Mouse (Mus musculus) lung, embryonic 14.5 days (tissue): ENCODE results near the gene Pip4k2a. TPM values are rescaled to one million over a fixed set of nuclear protein-coding genes. Genes with fewer than 3 reads are reported as not detected.

Source experiments
- ATAC-seq: fragments of 200-750 bp; cut with Nextera tagmentation; 2 replicates; pipeline ENCODE4 v1.8.0; 2017; ENCODE audit warnings: mild to moderate bottlenecking, moderate TSS enrichment, moderate library complexity; ENCODE audit not compliant: insufficient read depth
- DNase-seq: peaks from one replicate; pipeline ENCODE4 v3.0.0-alpha.2; 2015
- H3K27ac ChIP-seq: fragments of 300-500 bp; sonication (generic); 2 replicates; pipeline ENCODE4 v1.5.1; 2014; ENCODE audit warnings: low read depth, mild to moderate bottlenecking, moderate library complexity
- H3K27me3 ChIP-seq: fragments of 300-500 bp; sonication (generic); 2 replicates; pipeline ENCODE4 v1.6.1; 2014; ENCODE audit warnings: low read length, control low read depth; ENCODE audit not compliant: insufficient read depth
- H3K36me3 ChIP-seq: fragments of 300-500 bp; sonication (generic); 2 replicates; pipeline ENCODE4 v1.6.1; 2014; ENCODE audit warnings: control low read depth; ENCODE audit not compliant: insufficient read depth
- H3K4me1 ChIP-seq: fragments of 300-500 bp; sonication (generic); 2 replicates; pipeline ENCODE4 v1.6.1; 2014; ENCODE audit warnings: antibody characterized with exemption, control low read depth; ENCODE audit not compliant: insufficient read depth
- H3K4me2 ChIP-seq: fragments of 300-500 bp; sonication (generic); 2 replicates; pipeline ENCODE4 v1.6.1; 2014; ENCODE audit warnings: mild to moderate bottlenecking
- H3K4me3 ChIP-seq: fragments of 300-500 bp; sonication (generic); 2 replicates; pipeline ENCODE4 v1.5.1; 2014; ENCODE audit warnings: low read depth, low read length
- H3K9ac ChIP-seq: fragments of 300-500 bp; sonication (generic); 2 replicates; pipeline ENCODE4 v1.6.1; 2014
- H3K9me3 ChIP-seq: fragments of 300-500 bp; sonication (generic); 2 replicates; pipeline ENCODE4 v1.6.1; 2016; ENCODE audit warnings: low read depth, low read length, control low read depth
- CTCF ChIP-seq: IDR thresholded peaks from 2 replicates; pipeline ENCODE4 v1.5.1; 2016; ENCODE audit warnings: antibody characterized with exemption, low read depth
- WGBS: fragments of 180-500 bp; shearing (Covaris S2); extraction: QIAGEN DNeasy Blood & Tissue Kit; methylation state at CpG from one replicate; pipeline ENCODE4 v1.1.7; 2014; 5-methylcytosine and 5-hydroxymethylcytosine counted together
- polyA plus RNA-seq: library from polyadenylated mRNA; unstranded; fragments of >200 nt; fragmentation: Nextera tagmentation; extraction: Ambion mirVana; gene quantifications from 2 replicates; pipeline ENCODE4 v1.2.1, GENCODE M21; 2014

The Pip4k2a gene
- polyA plus RNA-seq, 1 experiment from 2014 or later, result 10.2 TPM

GRCm38 (mm10) chr2:18938232-18938631 lies 59.7 kb downstream of the Pip4k2a start:
- peak; percentile 32; the same call in 1 of the 2 replicates for ATAC-seq
- WGBS, result 16% methylated on average over 1 of the region's 1 CpGs
- H3K9me3 ChIP-seq, result no peaks in the 10 kb centered on the region
- H3K27ac ChIP-seq, result peak overlapping the region; percentile 37; the same call in 1 of the 2 replicates
- no peak for TF ChIP-seq CTCF
- no peak overlapping the region for H3K4me3 ChIP-seq
- no peaks in the 10 kb centered on the region for H3K36me3 ChIP-seq
- no peak overlapping the region for H3K4me2 ChIP-seq
- peaks cover 8% of the 10 kb centered on the region for H3K4me1 ChIP-seq
- no peak overlapping the region for H3K9ac ChIP-seq
- DNase-seq, result no peak
- H3K27me3 ChIP-seq, result no peaks in the 10 kb centered on the region

DNA sequence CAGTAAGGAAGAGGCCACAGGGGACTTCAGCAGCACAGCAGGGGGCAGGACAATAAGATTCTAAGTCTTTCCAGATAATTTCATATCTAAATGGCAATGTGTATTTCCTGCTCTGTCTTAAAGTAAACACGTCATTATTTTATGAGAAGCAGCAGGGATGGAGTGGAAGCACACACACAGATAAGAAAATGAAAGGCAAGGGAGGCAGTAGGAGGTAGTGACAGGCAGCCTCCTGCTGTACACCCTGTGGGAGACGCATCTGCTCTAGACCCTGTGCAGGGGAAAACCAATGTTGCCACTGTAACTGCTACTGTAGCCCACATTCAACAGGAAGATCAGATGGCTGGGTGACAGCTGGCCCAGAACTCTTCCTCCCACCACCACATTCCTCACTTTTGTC lies 60.3 kb downstream of the Pip4k2a start:
- peak; percentile 75 for ATAC-seq
- H3K4me1 ChIP-seq, result peaks cover 7% of the 10 kb centered on the region

DNA sequence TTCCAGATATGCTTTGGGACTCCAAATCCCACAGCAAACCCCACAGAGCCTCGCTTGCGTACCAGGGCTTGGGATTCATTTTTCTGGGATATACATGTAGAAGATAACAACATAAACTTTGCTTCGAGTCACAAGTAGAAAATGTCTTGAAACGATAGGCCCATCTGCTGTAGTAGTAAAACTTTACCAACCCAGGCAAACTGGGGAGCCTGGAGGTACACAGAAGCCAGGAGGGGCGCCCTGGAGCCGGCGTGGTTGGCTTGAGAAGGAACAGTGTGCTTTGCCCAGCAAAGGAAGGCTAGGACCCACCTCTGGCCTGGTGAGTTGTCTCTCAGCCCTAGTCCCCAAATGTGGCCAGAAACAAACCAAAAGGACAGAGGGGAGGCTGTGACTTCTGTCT lies 61.5 kb downstream of the Pip4k2a start:
- Histone ChIP-seq H3K4me2 (no peak overlapping the region), H3K4me3 (no peak overlapping the region), H3K9me3 (no peaks in the 10 kb centered on the region), H3K9ac (no peak overlapping the region), H3K4me1 (peaks cover 7% of the 10 kb centered on the region), H3K27me3 (no peaks in the 10 kb centered on the region), H3K36me3 (no peaks in the 10 kb centered on the region), H3K27ac (no peak overlapping the region)
- ATAC-seq (no peak), DNase-seq (no peak)
- WGBS, result 88% methylated on average over 7 of the region's 7 CpGs
- TF ChIP-seq CTCF, result no peak

More for the DNA sequence above, 60.3 kb downstream of the Pip4k2a start:
- H3K9ac ChIP-seq, result no peak overlapping the region
- H3K9me3 ChIP-seq, result no peaks in the 10 kb centered on the region
- DNase-seq, result no peak
- no peak overlapping the region for H3K4me2 ChIP-seq
- no peaks in the 10 kb centered on the region for H3K27me3 ChIP-seq
- H3K27ac ChIP-seq, result peak overlapping the region; percentile 37; the same call in 1 of the 2 replicates
- TF ChIP-seq CTCF, result no peak
- H3K4me3 ChIP-seq, result no peak overlapping the region
- 38% methylated on average over 2 of the region's 2 CpGs for WGBS
- H3K36me3 ChIP-seq, result no peaks in the 10 kb centered on the region

DNA sequence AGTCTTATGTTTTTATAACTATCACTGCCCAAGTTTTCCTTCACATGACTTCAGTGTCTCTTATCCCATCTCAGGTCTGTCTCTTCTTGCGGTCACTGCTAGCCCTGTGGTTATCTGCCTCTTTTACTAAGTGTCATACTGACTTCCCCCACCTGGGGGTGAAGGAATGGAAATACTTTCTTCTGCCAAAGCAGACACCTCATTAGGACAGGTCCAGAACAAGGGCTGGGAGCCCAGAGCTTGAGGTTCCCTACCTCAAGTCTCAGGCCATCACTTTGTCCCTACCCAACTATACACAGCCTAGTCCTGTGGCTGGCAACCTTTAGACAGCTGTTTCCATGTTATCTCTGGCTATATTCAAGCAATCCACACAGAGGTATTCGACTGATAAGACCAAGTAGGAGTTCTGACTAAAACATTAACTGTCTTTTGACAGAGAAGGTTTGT lies 62.3 kb downstream of the Pip4k2a start:
- no peaks in the 10 kb centered on the region for H3K9me3 ChIP-seq
- no peak overlapping the region for H3K4me2 ChIP-seq
- H3K4me1 ChIP-seq, result peaks cover 7% of the 10 kb centered on the region
- WGBS, result 52% methylated on average over 2 of the region's 2 CpGs
- H3K36me3 ChIP-seq, result no peaks in the 10 kb centered on the region
- ATAC-seq (peak; percentile 35; the same call in 1 of the 2 replicates), DNase-seq (no peak)
- no peaks in the 10 kb centered on the region for H3K27me3 ChIP-seq
- H3K9ac ChIP-seq, result no peak overlapping the region
- H3K27ac ChIP-seq, result no peak overlapping the region
- H3K4me3 ChIP-seq, result no peak overlapping the region
- TF ChIP-seq CTCF, result no peak

DNA sequence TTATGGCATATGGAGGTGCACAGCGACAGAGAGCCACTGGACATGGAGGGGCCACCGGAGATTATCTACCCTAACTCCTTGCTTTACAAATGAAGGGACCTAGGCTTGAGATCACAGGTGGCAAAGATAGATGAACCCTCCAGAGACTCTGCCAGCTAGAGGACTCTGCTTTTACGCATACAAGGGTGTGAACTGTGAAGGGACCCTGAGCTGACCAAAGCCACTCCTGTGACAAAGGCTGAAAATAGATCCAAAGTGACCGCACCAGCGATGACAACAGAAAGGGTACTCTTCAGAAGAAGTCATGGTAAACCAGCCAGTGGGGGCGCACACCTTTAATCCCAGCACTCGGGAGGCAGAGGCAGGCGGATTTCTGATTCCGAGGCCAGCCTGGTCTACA lies 63.8 kb downstream of the Pip4k2a start:
- ATAC-seq (no peak), DNase-seq (no peak)
- H3K27ac ChIP-seq, result no peak overlapping the region
- no peaks in the 10 kb centered on the region for H3K27me3 ChIP-seq
- H3K4me1 ChIP-seq, result peaks cover 7% of the 10 kb centered on the region
- H3K4me3 ChIP-seq, result no peak overlapping the region
- no peak for TF ChIP-seq CTCF
- 92% methylated on average over 9 of the region's 9 CpGs for WGBS
- no peak overlapping the region for H3K9ac ChIP-seq
- H3K4me2 ChIP-seq, result no peak overlapping the region
- no peaks in the 10 kb centered on the region for H3K36me3 ChIP-seq
- H3K9me3 ChIP-seq, result no peaks in the 10 kb centered on the region

GRCm38 (mm10) chr2:18933418-18933817 lies 64.5 kb downstream of the Pip4k2a start:
- Histone ChIP-seq H3K4me2 (no peak overlapping the region), H3K4me3 (no peak overlapping the region), H3K9me3 (no peaks in the 10 kb centered on the region), H3K27ac (no peak overlapping the region), H3K4me1 (peaks cover 7% of the 10 kb centered on the region), H3K27me3 (no peaks in the 10 kb centered on the region), H3K36me3 (no peaks in the 10 kb centered on the region), H3K9ac (no peak overlapping the region)
- whole genome bisulfite sequencing, result 78% methylated on average over 7 of the region's 7 CpGs
- no peak for TF ChIP-seq CTCF
- DNase-seq, result no peak
- ATAC-seq, result no peak

- Histone ChIP-seq H3K9me3 (no peaks in the 10 kb centered on the region), H3K27me3 (no peaks in the 10 kb centered on the region), H3K36me3 (no peaks in the 10 kb centered on the region), H3K4me2 (no peak overlapping the region), H3K4me3 (no peak overlapping the region), H3K4me1 (no peaks in the 10 kb centered on the region), H3K27ac (no peak overlapping the region), H3K9ac (no peak overlapping the region)
- 87% methylated on average over 13 of the region's 13 CpGs for WGBS
- TF ChIP-seq CTCF, result no peak
- ATAC-seq (no peak), DNase-seq (no peak)
These were observed 67.4 kb downstream of the Pip4k2a start for GRCm38 (mm10) chr2:18930318-18931060.
